Mouse (Mus musculus) right cerebral cortex, postnatal 36 days (tissue): Measurements from ENCODE around the gene Atp5g1.

Experiments
- DNase-seq, 2 experiments: peaks; one replicate each; pipeline ENCODE4 v3.0.0; 2022; ENCODE audit warnings: low spot score in 2 of 2, mixed read lengths in 1 of 2

Gene Atp5g1

GRCm38 (mm10) chr11:96028130-96028529, 47.3 kb downstream of the Atp5g1 start:
- DNase-seq: no peak

- DNase-seq: no peak
Measured at GRCm38 (mm10) chr11:96020622-96021021, 54.8 kb downstream of the Atp5g1 start.
